Mouse (Mus musculus) kidney, adult 18-20 months (tissue): ENCODE data around the gene Fsd1l.

Source experiments
- DNase-seq: peaks from one replicate; pipeline ENCODE4 v3.0.0; 2021

The Fsd1l gene

GRCm38 (mm10) chr4:53631316-53632010 lies at the start of gene Fsd1l:
Gene Fsd1l (plus strand): TSS chr4:53631471.
- peak; percentile 70 for DNase-seq

- DNase-seq: no peak
Measured at GRCm38 (mm10) chr4:53587676-53588075, 43.6 kb upstream of the Fsd1l start.

GRCm38 (mm10) chr4:53588936-53589335 lies 42.3 kb upstream of the Fsd1l start:
- no peak for DNase-seq

GRCm38 (mm10) chr4:53589466-53589865 lies 41.8 kb upstream of the Fsd1l start:
- DNase-seq: no peak

GRCm38 (mm10) chr4:53590163-53590562 lies 41.1 kb upstream of the Fsd1l start:
- DNase-seq: no peak

GRCm38 (mm10) chr4:53590691-53591447 lies 40.4 kb upstream of the Fsd1l start:
- DNase-seq: no peak

GRCm38 (mm10) chr4:53591536-53591935 lies 39.7 kb upstream of the Fsd1l start:
- DNase-seq: no peak

GRCm38 (mm10) chr4:53591941-53592340 lies 39.3 kb upstream of the Fsd1l start:
- DNase-seq: peak; percentile 20

- DNase-seq: peak; percentile 47
Measured at GRCm38 (mm10) chr4:53592386-53592785, 38.9 kb upstream of the Fsd1l start.

GRCm38 (mm10) chr4:53594204-53594603 lies 37.1 kb upstream of the Fsd1l start:
- DNase-seq: peak; percentile 56

- no peak for DNase-seq
Measured at GRCm38 (mm10) chr4:53595246-53596062, 35.8 kb upstream of the Fsd1l start.

GRCm38 (mm10) chr4:53596063-53596895 lies 35.0 kb upstream of the Fsd1l start:
- no peak for DNase-seq

- DNase-seq: no peak
Measured at GRCm38 (mm10) chr4:53600462-53600861, 30.8 kb upstream of the Fsd1l start.

GRCm38 (mm10) chr4:53614576-53615225 lies 16.6 kb upstream of the Fsd1l start:
- no peak for DNase-seq

- no peak for DNase-seq
Measured at GRCm38 (mm10) chr4:53617968-53618367, 13.3 kb upstream of the Fsd1l start.

- no peak for DNase-seq
Measured at GRCm38 (mm10) chr4:53620104-53620503, 11.2 kb upstream of the Fsd1l start.

- no peak for DNase-seq
Measured at GRCm38 (mm10) chr4:53621084-53621483, 10.2 kb upstream of the Fsd1l start.

- DNase-seq: no peak
Measured at GRCm38 (mm10) chr4:53621490-53621889, 9.8 kb upstream of the Fsd1l start.

- no peak for DNase-seq
Measured at GRCm38 (mm10) chr4:53623711-53624110, 7.6 kb upstream of the Fsd1l start.

GRCm38 (mm10) chr4:53624816-53625215 lies 6.5 kb upstream of the Fsd1l start:
- peak; percentile 43 for DNase-seq

GRCm38 (mm10) chr4:53625263-53625662 lies 6.0 kb upstream of the Fsd1l start:
- no peak for DNase-seq

- peak; percentile 34 for DNase-seq
Measured at GRCm38 (mm10) chr4:53628924-53629323, 2.3 kb upstream of the Fsd1l start.
